Mouse (Mus musculus): ENCODE results near the gene Usp20. TPM values are rescaled to one million over a fixed set of nuclear protein-coding genes. Genes with fewer than 3 reads are reported as not detected.

Usp20 gene
- total RNA-seq, 2 experiments from 2014 or later, result 6.6 to 8.7 TPM

- intact Hi-C loops (cut with DNase I), result no loop called here
- no peak for DNase-seq
Observed at GRCm38 (mm10) chr2:30983024-30983423, 945 bp downstream of the Usp20 start.

GRCm38 (mm10) chr2:30985111-30986020 is 3.3 kb downstream of the Usp20 start:
- intact Hi-C loops (cut with DNase I), result no loop called here
- no peak for DNase-seq

- no peak for DNase-seq
Observed at GRCm38 (mm10) chr2:30990221-30990620, 8.1 kb downstream of the Usp20 start.

GRCm38 (mm10) chr2:30994853-30995252 is 12.8 kb downstream of the Usp20 start:
- intact Hi-C loops (cut with DNase I), result no loop called here
- no peak for DNase-seq

More at GRCm38 (mm10) chr2:30990221-30990620, 8.1 kb downstream of the Usp20 start:
- intact Hi-C loops (cut with DNase I), result no loop called here

- DNase-seq, result no peak
- intact Hi-C loops (cut with DNase I), result no loop called here
Observed at GRCm38 (mm10) chr2:30995432-30995996, 13.4 kb downstream of the Usp20 start.

GRCm38 (mm10) chr2:30998443-30999260 is 16.6 kb downstream of the Usp20 start:
- intact Hi-C loops (cut with DNase I), result no loop called here
- no peak for DNase-seq

GRCm38 (mm10) chr2:31002857-31003256 is 20.8 kb downstream of the Usp20 start:
- intact Hi-C loops (cut with DNase I), result no loop called here
- DNase-seq, result no peak

GRCm38 (mm10) chr2:31005453-31005852 is 23.4 kb downstream of the Usp20 start:
- intact Hi-C loops (cut with DNase I), result no loop called here
- no peak for DNase-seq

GRCm38 (mm10) chr2:31006434-31006833 is 24.4 kb downstream of the Usp20 start:
- intact Hi-C loops (cut with DNase I), result no loop called here
- no peak for DNase-seq

GRCm38 (mm10) chr2:31007208-31007607 is 25.1 kb downstream of the Usp20 start:
- no peak for DNase-seq
- intact Hi-C loops (cut with DNase I), result no loop called here

- DNase-seq, result no peak
- intact Hi-C loops (cut with DNase I), result no loop called here
Observed at GRCm38 (mm10) chr2:31013371-31014120, 31.5 kb downstream of the Usp20 start.

GRCm38 (mm10) chr2:31017625-31018317 is 35.7 kb downstream of the Usp20 start:
- no peak for DNase-seq
- intact Hi-C loops (cut with DNase I), result no loop called here

- intact Hi-C loops (cut with DNase I), result no loop called here
- DNase-seq, result no peak
Observed at GRCm38 (mm10) chr2:31018519-31018918, 36.4 kb downstream of the Usp20 start.

- no peak for DNase-seq
- intact Hi-C loops (cut with DNase I), result no loop called here
Observed at GRCm38 (mm10) chr2:31019011-31019410, 36.9 kb downstream of the Usp20 start.

- DNase-seq, result no peak
- intact Hi-C loops (cut with DNase I), result loop anchor here (5.0 kb wide), 3 partner anchors 122 to 272 kb away; partner anchors contain the start of gene Fnbp1
Observed at GRCm38 (mm10) chr2:31020202-31020601, 38.1 kb downstream of the Usp20 start.

GRCm38 (mm10) chr2:31023940-31024339 is 41.9 kb downstream of the Usp20 start:
- DNase-seq, result no peak
- intact Hi-C loops (cut with DNase I), result loop anchor here (5.0 kb wide), 3 partner anchors 118 to 268 kb away; partner anchors contain the start of gene Fnbp1

GRCm38 (mm10) chr2:31024618-31025370 is 42.7 kb downstream of the Usp20 start:
- intact Hi-C loops (cut with DNase I), result loop anchor here (5.0 kb wide), 3 partner anchors 118 to 268 kb away; partner anchors contain the start of gene Fnbp1
- peak in 1 of 2 experiments; percentile 44 for DNase-seq

GRCm38 (mm10) chr2:31025458-31025857 is 43.4 kb downstream of the Usp20 start:
- DNase-seq, result no peak
- intact Hi-C loops (cut with DNase I), result no loop called here

- DNase-seq, result no peak
- intact Hi-C loops (cut with DNase I), result no loop called here
Observed at GRCm38 (mm10) chr2:31026642-31027041, 44.6 kb downstream of the Usp20 start.
